Mouse (Mus musculus) midbrain, embryonic 15.5 days (tissue): ENCODE measurements around the gene Ctr9. TPM values are rescaled to one million over a fixed set of nuclear protein-coding genes. Genes with fewer than 3 reads are reported as not detected.

ENCODE experiments used
- ATAC-seq: fragments of 200-750 bp; cut with Nextera tagmentation; replicated peaks from 2 replicates; pipeline ENCODE4 v1.8.0; 2017; ENCODE audit warnings: moderate TSS enrichment
- H3K27ac ChIP-seq: fragments of 300-500 bp; sonication (generic); 2 replicates; pipeline ENCODE4 v1.5.1; 2015; ENCODE audit warnings: mild to moderate bottlenecking, inconsistent platforms
- H3K27me3 ChIP-seq: fragments of 300-500 bp; sonication (generic); replicated peaks from 2 replicates; pipeline ENCODE4 v1.6.1; 2015; ENCODE audit warnings: inconsistent platforms
- H3K36me3 ChIP-seq: fragments of 300-500 bp; sonication (generic); replicated peaks from 2 replicates; pipeline ENCODE4 v1.6.1; 2015; ENCODE audit warnings: inconsistent platforms
- H3K4me1 ChIP-seq: fragments of 300-500 bp; sonication (generic); 2 replicates; pipeline ENCODE4 v1.6.1; 2015; ENCODE audit warnings: inconsistent platforms
- H3K4me2 ChIP-seq: fragments of 300-500 bp; sonication (generic); 2 replicates; pipeline ENCODE4 v1.6.1; 2015; ENCODE audit warnings: inconsistent platforms, mild to moderate bottlenecking, moderate library complexity
- H3K4me3 ChIP-seq: fragments of 300-500 bp; sonication (generic); 2 replicates; pipeline ENCODE4 v1.5.1; 2015; ENCODE audit warnings: mild to moderate bottlenecking, inconsistent platforms
- H3K9ac ChIP-seq: fragments of 300-500 bp; sonication (generic); 2 replicates; pipeline ENCODE4 v1.6.1; 2015; ENCODE audit warnings: mild to moderate bottlenecking, inconsistent platforms
- H3K9me3 ChIP-seq: fragments of 300-500 bp; sonication (generic); 2 replicates; pipeline ENCODE4 v1.6.1; 2016; ENCODE audit warnings: inconsistent platforms
- WGBS: fragments of 180-500 bp; shearing (Covaris S2); methylation state at CpG from one replicate; pipeline ENCODE4 v1.1.7; 2015; ENCODE audit warnings: mixed read lengths; 5-methylcytosine and 5-hydroxymethylcytosine counted together
- polyA plus RNA-seq: library from polyadenylated mRNA; unstranded; fragments of >200 nt; fragmentation: Nextera tagmentation; extraction: Ambion mirVana; gene quantifications from 2 replicates; pipeline ENCODE4 v1.2.1, GENCODE M21; 2015

Gene Ctr9
- polyA plus RNA-seq, 1 experiment from 2014 or later: 91.8 TPM

- no peak overlapping the region for H3K9ac ChIP-seq
- H3K4me1 ChIP-seq: no peaks in the 10 kb centered on the region
- no peak overlapping the region for H3K4me2 ChIP-seq
- H3K4me3 ChIP-seq: no peak overlapping the region
- WGBS: 86% methylated on average over 3 of the region's 3 CpGs
- H3K36me3 ChIP-seq: peaks cover 48% of the 10 kb centered on the region
- H3K27ac ChIP-seq: no peak overlapping the region
- no peaks in the 10 kb centered on the region for H3K9me3 ChIP-seq
- no peaks in the 10 kb centered on the region for H3K27me3 ChIP-seq
- no peak for ATAC-seq
Observed at GRCm38 (mm10) chr7:111055984-111056657, 27.4 kb downstream of the Ctr9 start.

GRCm38 (mm10) chr7:111059527-111059926, 30.8 kb downstream of the Ctr9 start:
- WGBS: 52% methylated on average over 5 of the region's 5 CpGs
- Histone ChIP-seq H3K36me3 (peaks cover 16% of the 10 kb centered on the region), H3K9me3 (no peaks in the 10 kb centered on the region), H3K4me2 (no peak overlapping the region), H3K27ac (0 out of 2 replicates have a peak overlapping the region, but pooled peaks have one; percentile 19), H3K4me3 (no peak overlapping the region), H3K4me1 (no peaks in the 10 kb centered on the region), H3K9ac (no peak overlapping the region), H3K27me3 (no peaks in the 10 kb centered on the region)
- no peak for ATAC-seq

- Histone ChIP-seq H3K27ac (no peak overlapping the region), H3K4me1 (no peaks in the 10 kb centered on the region), H3K9ac (no peak overlapping the region), H3K36me3 (peaks cover 6% of the 10 kb centered on the region), H3K9me3 (no peaks in the 10 kb centered on the region), H3K4me2 (no peak overlapping the region), H3K4me3 (no peak overlapping the region), H3K27me3 (no peaks in the 10 kb centered on the region)
- 97% methylated on average over 1 of the region's 1 CpGs for WGBS
- no peak for ATAC-seq
Observed at GRCm38 (mm10) chr7:111062971-111063370, 34.2 kb downstream of the Ctr9 start.

- Histone ChIP-seq H3K4me1 (no peaks in the 10 kb centered on the region), H3K27me3 (no peaks in the 10 kb centered on the region), H3K36me3 (peaks cover 51% of the 10 kb centered on the region), H3K9me3 (no peaks in the 10 kb centered on the region), H3K4me2 (no peak overlapping the region), H3K4me3 (no peak overlapping the region), H3K27ac (no peak overlapping the region), H3K9ac (no peak overlapping the region)
- ATAC-seq: no peak
- WGBS: 98% methylated on average over 3 of the region's 3 CpGs
Observed at GRCm38 (mm10) chr7:111068181-111068580, 39.4 kb downstream of the Ctr9 start.

GRCm38 (mm10) chr7:111069439-111070166, 40.9 kb downstream of the Ctr9 start:
- Histone ChIP-seq H3K4me2 (no peak overlapping the region), H3K27me3 (no peaks in the 10 kb centered on the region), H3K27ac (no peak overlapping the region), H3K4me3 (no peak overlapping the region), H3K9me3 (no peaks in the 10 kb centered on the region), H3K9ac (no peak overlapping the region), H3K36me3 (peaks cover 63% of the 10 kb centered on the region), H3K4me1 (no peaks in the 10 kb centered on the region)
- 92% methylated on average over 7 of the region's 7 CpGs for WGBS
- 0 out of 2 replicates have a peak, but pooled peaks have one; percentile 4 for ATAC-seq

- Histone ChIP-seq H3K27me3 (no peaks in the 10 kb centered on the region), H3K4me1 (no peaks in the 10 kb centered on the region), H3K36me3 (peaks cover 68% of the 10 kb centered on the region), H3K4me3 (no peak overlapping the region), H3K4me2 (no peak overlapping the region), H3K9ac (no peak overlapping the region), H3K27ac (no peak overlapping the region), H3K9me3 (no peaks in the 10 kb centered on the region)
- ATAC-seq: peak; percentile 42; the same call in 1 of the 2 replicates
- 99% methylated on average over 2 of the region's 2 CpGs for WGBS
Observed at GRCm38 (mm10) chr7:111070167-111070496, 41.4 kb downstream of the Ctr9 start.

GRCm38 (mm10) chr7:111072410-111072809, 43.7 kb downstream of the Ctr9 start:
- WGBS: 92% methylated on average over 4 of the region's 4 CpGs
- peaks cover 87% of the 10 kb centered on the region for H3K36me3 ChIP-seq
- H3K27ac ChIP-seq: no peak overlapping the region
- no peak overlapping the region for H3K4me3 ChIP-seq
- no peak for ATAC-seq
- no peaks in the 10 kb centered on the region for H3K9me3 ChIP-seq
- no peak overlapping the region for H3K9ac ChIP-seq
- no peaks in the 10 kb centered on the region for H3K27me3 ChIP-seq
- H3K4me2 ChIP-seq: no peak overlapping the region
- no peaks in the 10 kb centered on the region; the same call in 1 of the 2 replicates for H3K4me1 ChIP-seq

- Histone ChIP-seq H3K27me3 (no peaks in the 10 kb centered on the region), H3K27ac (no peak overlapping the region), H3K4me2 (no peak overlapping the region), H3K9me3 (no peaks in the 10 kb centered on the region), H3K4me1 (peaks cover 19% of the 10 kb centered on the region), H3K36me3 (peaks cover 87% of the 10 kb centered on the region), H3K4me3 (no peak overlapping the region), H3K9ac (no peak overlapping the region)
- no peak for ATAC-seq
- 92% methylated on average over 4 of the region's 4 CpGs for WGBS
Observed at GRCm38 (mm10) chr7:111075288-111075687, 46.5 kb downstream of the Ctr9 start.

- WGBS: 95% methylated on average over 4 of the region's 4 CpGs
- H3K27me3 ChIP-seq: no peaks in the 10 kb centered on the region
Observed at GRCm38 (mm10) chr7:111078271-111078670, 49.5 kb downstream of the Ctr9 start.

GRCm38 (mm10) chr7:111080026-111080425, 51.3 kb downstream of the Ctr9 start:
- Histone ChIP-seq H3K4me3 (peak overlapping the region; percentile 97; the same call in 1 of the 2 replicates), H3K9me3 (no peaks in the 10 kb centered on the region), H3K27ac (no peak overlapping the region), H3K4me2 (peak overlapping the region; percentile 58; the same call in 1 of the 2 replicates), H3K4me1 (peaks cover 33% of the 10 kb centered on the region), H3K36me3 (peaks cover 54% of the 10 kb centered on the region), H3K27me3 (no peaks in the 10 kb centered on the region), H3K9ac (no peak overlapping the region)
- no peak for ATAC-seq
- WGBS: 85% methylated on average over 8 of the region's 8 CpGs

More at GRCm38 (mm10) chr7:111078271-111078670, 49.5 kb downstream of the Ctr9 start:
- H3K4me1 ChIP-seq: peaks cover 31% of the 10 kb centered on the region
- H3K4me3 ChIP-seq: no peak overlapping the region
- no peak overlapping the region for H3K9ac ChIP-seq
- H3K4me2 ChIP-seq: no peak overlapping the region
- no peak for ATAC-seq
- H3K9me3 ChIP-seq: no peaks in the 10 kb centered on the region
- H3K27ac ChIP-seq: no peak overlapping the region
- H3K36me3 ChIP-seq: peaks cover 70% of the 10 kb centered on the region

- ATAC-seq: no peak
- Histone ChIP-seq H3K9me3 (no peaks in the 10 kb centered on the region), H3K27me3 (no peaks in the 10 kb centered on the region), H3K4me3 (peak overlapping the region; percentile 97), H3K36me3 (peaks cover 48% of the 10 kb centered on the region), H3K4me1 (peaks cover 33% of the 10 kb centered on the region), H3K9ac (peak overlapping the region; percentile 100; the same call in 1 of the 2 replicates), H3K27ac (no peak overlapping the region), H3K4me2 (peak overlapping the region; percentile 58)
- 95% methylated on average over 3 of the region's 3 CpGs for WGBS
Observed at GRCm38 (mm10) chr7:111080876-111081275, 52.1 kb downstream of the Ctr9 start.

GRCm38 (mm10) chr7:111082043-111082821, 53.5 kb downstream of the Ctr9 start:
- under 1% methylated on average over 83 of the region's 83 CpGs for WGBS
- Histone ChIP-seq H3K4me1 (peaks cover 33% of the 10 kb centered on the region), H3K4me2 (peak overlapping the region; percentile 58), H3K9ac (peak overlapping the region; percentile 100), H3K4me3 (peak overlapping the region; percentile 97), H3K36me3 (peaks cover 36% of the 10 kb centered on the region), H3K27ac (peak overlapping the region; percentile 100), H3K9me3 (no peaks in the 10 kb centered on the region), H3K27me3 (no peaks in the 10 kb centered on the region)
- ATAC-seq: peak; percentile 84
